Mouse (Mus musculus): Measurements from ENCODE around the gene Klra1.
"Not testable (repeated sequence)": the region's sequence is repeated elsewhere in the genome, so short reads cannot be mapped to it uniquely, and the experiment has no call there.

Gene Klra1

GRCm38 (mm10) chr6:130386750-130387149 is at the start of gene Klra1:
Gene Klra1, minus strand, starts transcription at chr6:130386874.
- no peak for DNase-seq (ENCODE audit: low read depth)

- DNase-seq (ENCODE audit: low read depth) = no peak
Measured at GRCm38 (mm10) chr6:130429511-130429910, 42.8 kb upstream of the Klra1 start.

DNA sequence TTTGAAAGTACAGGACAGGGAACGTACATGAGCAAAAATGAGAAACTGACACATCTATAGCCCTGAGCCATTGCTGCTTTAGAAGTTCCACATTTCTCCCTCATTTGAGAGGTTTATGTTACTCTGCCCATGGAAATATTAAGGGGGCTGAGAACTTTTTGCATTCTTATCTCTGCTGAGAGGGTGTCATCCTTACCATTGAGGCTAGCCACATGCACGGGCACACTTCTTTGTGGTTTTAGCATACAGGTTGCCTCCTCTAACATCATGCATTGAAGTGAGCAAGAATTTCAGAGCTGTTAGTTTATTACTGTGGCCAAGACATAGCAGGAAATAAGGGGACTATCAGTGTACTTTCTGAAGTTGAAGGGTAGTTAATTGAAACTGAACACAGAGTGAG is 32.5 kb upstream of the Klra1 start:
- DNase-seq (ENCODE audit: low read depth) = no peak

GRCm38 (mm10) chr6:130404882-130405281 is 18.2 kb upstream of the Klra1 start:
- no peak for DNase-seq (ENCODE audit: low read depth)

DNA sequence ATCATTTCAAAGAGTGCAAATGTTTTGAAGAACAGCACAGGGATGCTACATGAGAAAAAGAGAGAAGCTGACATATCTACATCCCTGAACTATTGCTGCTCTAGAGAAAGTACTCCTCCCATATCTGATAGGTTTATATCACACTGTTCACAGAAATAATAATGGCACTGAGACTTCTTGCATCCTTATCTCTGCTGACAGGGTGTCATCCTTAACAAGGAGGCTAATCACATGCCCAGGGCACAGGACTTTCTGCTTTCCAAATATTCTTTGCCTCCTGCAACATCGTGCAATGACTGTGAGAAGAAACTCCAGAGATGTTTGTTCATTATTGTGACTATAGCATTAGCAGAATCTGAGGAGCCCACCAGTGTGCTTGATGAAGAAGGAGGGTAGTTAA is 871 bp downstream of the Klra1 start:
- no peak for DNase-seq (ENCODE audit: low read depth)

DNA sequence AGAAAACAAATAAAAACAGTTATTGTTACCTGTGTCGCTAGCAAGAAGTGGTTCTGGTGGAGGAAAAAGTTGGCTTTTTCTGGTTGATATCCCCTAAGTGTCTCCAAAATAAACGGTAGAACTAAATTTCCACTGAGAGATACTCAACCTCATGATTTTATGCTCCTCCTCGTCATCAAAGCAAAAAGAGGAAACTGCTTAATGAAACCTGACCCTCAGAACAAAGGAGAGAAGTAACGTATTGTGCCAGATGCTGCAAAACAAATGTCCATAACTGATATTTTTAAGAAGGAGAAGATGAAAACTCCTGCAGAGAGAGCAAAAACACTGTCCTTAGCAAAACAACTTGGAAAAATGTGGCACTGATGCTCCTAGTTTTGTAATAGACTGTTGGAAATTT is 4.3 kb downstream of the Klra1 start:
- DNase-seq (ENCODE audit: low read depth) = no peak

DNA sequence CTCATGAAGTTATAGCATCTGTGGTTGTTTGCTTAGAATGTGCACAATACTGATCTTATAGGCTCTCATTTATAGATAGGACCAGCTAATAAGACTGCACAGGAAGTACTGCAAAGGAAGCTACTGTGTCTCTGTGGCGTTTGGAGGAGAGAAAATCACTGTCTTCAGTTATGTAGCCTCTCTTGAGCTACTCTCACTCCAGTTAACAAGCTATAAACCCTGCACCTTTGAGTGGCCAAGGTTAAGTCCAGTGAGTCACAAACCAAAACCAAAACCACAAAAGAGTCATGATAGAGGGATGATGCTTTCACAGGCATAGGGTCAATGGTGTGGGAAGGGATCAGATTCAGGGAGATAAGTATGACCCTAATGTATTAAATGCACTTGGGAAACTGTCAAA is 41.3 kb downstream of the Klra1 start:
- DNase-seq (ENCODE audit: low read depth) = not testable (repeated sequence)

GRCm38 (mm10) chr6:130341973-130342372 is 44.7 kb downstream of the Klra1 start:
- DNase-seq (ENCODE audit: low read depth) = not testable (repeated sequence)

DNA sequence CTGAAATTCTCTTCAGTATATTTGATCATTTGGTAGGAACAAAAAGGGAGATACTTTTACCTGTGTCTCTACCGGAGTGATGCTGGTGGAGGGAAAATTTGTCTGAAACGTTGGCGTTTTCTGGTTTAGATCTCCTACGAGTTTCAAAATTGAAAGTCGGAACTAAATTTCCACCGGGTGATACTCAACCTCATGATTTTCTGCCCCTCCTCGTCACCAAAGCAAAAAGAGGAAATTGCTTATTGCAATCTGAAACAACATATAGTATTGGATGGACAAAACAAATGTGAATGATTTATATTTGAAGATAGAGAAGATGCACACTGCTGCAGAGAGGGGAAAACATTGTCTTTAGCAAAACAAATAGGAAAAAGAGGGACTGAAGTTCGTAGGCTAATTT is 49.3 kb downstream of the Klra1 start, which contains the start of gene Klra3:
Gene Klra3 (minus strand): TSS at position 164 of the 400 bp plus-strand sequence.
- DNase-seq (ENCODE audit: low read depth) = no peak
